Mouse (Mus musculus): ENCODE data around the gene Tbx4.

- TF ChIP-seq CTCF (IDR thresholded peaks at IDR 0.05; ENCODE audit: control insufficient read depth, insufficient read depth, insufficient read length) = no peak
- TF ChIP-seq USF1 (IDR thresholded peaks at IDR 0.05; ENCODE audit: low read depth) = no peak
- no peak for TF ChIP-seq MYOG (IDR thresholded peaks at IDR 0.05; ENCODE audit: control insufficient read depth, extremely low read depth, insufficient read length)
- no peak for TF ChIP-seq CEBPB (IDR thresholded peaks at IDR 0.05; ENCODE audit: low read depth)
- TF ChIP-seq MYOD1 (IDR thresholded peaks at IDR 0.05; ENCODE audit: control insufficient read depth, insufficient read length, low read depth) = no peak
- TF ChIP-seq MAX (IDR thresholded peaks at IDR 0.05) = no peak
Observed at GRCm38 (mm10) chr11:85928106-85928505, 41.9 kb downstream of the Tbx4 start.

All from C2C12 (cell line).